Mouse (Mus musculus) frontal cortex, postnatal 25 days (tissue): Measurements from ENCODE around the gene Zfp963.
"Not testable (repeated sequence)": the region's sequence is repeated elsewhere in the genome, so short reads cannot be mapped to it uniquely, and the experiment has no call there.

Experiments used
- DNase-seq, 2 experiments: peaks; one replicate each; pipeline ENCODE4 v3.0.0; 2022; ENCODE audit warnings: low spot score in 2 of 2

The Zfp963 gene

GRCm38 (mm10) chr8:69740763-69741162 lies 9.0 kb downstream of the Zfp963 start:
- no peak for DNase-seq

- no peak for DNase-seq
Measured at GRCm38 (mm10) chr8:69735495-69735894, 14.3 kb downstream of the Zfp963 start.

- no peak for DNase-seq
Measured at GRCm38 (mm10) chr8:69717232-69717580, 32.6 kb downstream of the Zfp963 start.

GRCm38 (mm10) chr8:69716403-69717231 lies 33.2 kb downstream of the Zfp963 start:
- peak; percentile 88 to 91 for DNase-seq

GRCm38 (mm10) chr8:69715366-69715765 lies 34.4 kb downstream of the Zfp963 start:
- no peak for DNase-seq

GRCm38 (mm10) chr8:69713516-69713915 lies 36.3 kb downstream of the Zfp963 start:
- no peak for DNase-seq

- not testable (repeated sequence) for DNase-seq
Measured at GRCm38 (mm10) chr8:69710624-69711023, 39.1 kb downstream of the Zfp963 start, which contains the start of gene Zfp869. Zfp869 (minus strand) TSS chr8:69710724.

- DNase-seq: no peak
Measured at GRCm38 (mm10) chr8:69701810-69702209, 48.0 kb downstream of the Zfp963 start.
